Mouse (Mus musculus) 3T3-L1 (cell line): ENCODE data around the gene Acyp2.

Experiments
- DNase-seq: peaks from one replicate; pipeline ENCODE4 v3.0.0-alpha.2; 2015; ENCODE audit warnings: low read depth, low spot score

The Acyp2 gene

GRCm38 (mm10) chr11:30580008-30580407 lies 69.4 kb downstream of the Acyp2 start:
- peak; percentile 36 for DNase-seq

GRCm38 (mm10) chr11:30578931-30579330 lies 70.5 kb downstream of the Acyp2 start:
- no peak for DNase-seq

GRCm38 (mm10) chr11:30572790-30573395 lies 76.5 kb downstream of the Acyp2 start:
- DNase-seq: no peak

GRCm38 (mm10) chr11:30570568-30570967 lies 78.8 kb downstream of the Acyp2 start:
- no peak for DNase-seq

- DNase-seq: no peak
Observed at GRCm38 (mm10) chr11:30560215-30560614, 89.2 kb downstream of the Acyp2 start.

- no peak for DNase-seq
Observed at GRCm38 (mm10) chr11:30553408-30553807, 96.0 kb downstream of the Acyp2 start.

- no peak for DNase-seq
Observed at GRCm38 (mm10) chr11:30517133-30517532, 132.3 kb downstream of the Acyp2 start.

GRCm38 (mm10) chr11:30508178-30508577 lies 141.2 kb downstream of the Acyp2 start:
- DNase-seq: no peak

GRCm38 (mm10) chr11:30498738-30499355 lies 150.5 kb downstream of the Acyp2 start:
- no peak for DNase-seq

- DNase-seq: no peak
Observed at GRCm38 (mm10) chr11:30497151-30497550, 152.2 kb downstream of the Acyp2 start.

- DNase-seq: no peak
Observed at GRCm38 (mm10) chr11:30491515-30492260, 157.7 kb downstream of the Acyp2 start.

- no peak for DNase-seq
Observed at GRCm38 (mm10) chr11:30488183-30488582, 161.2 kb downstream of the Acyp2 start.

GRCm38 (mm10) chr11:30483286-30483685 lies 166.1 kb downstream of the Acyp2 start:
- no peak for DNase-seq

- peak; percentile 96 for DNase-seq
Observed at GRCm38 (mm10) chr11:30471751-30472593, 177.4 kb downstream of the Acyp2 start, which contains the start of gene 4930505A04Rik. Gene 4930505A04Rik (minus strand): TSS chr11:30471827.

GRCm38 (mm10) chr11:30471187-30471586 lies 178.2 kb downstream of the Acyp2 start:
- DNase-seq: no peak
